Mouse (Mus musculus): ENCODE results near the gene Fads2.

The Fads2 gene

GRCm38 (mm10) chr19:10043643-10044042, 57.9 kb downstream of the Fads2 start:
- DNase-seq (ENCODE audit: inconsistent age in 2 of 2, low spot score in 1 of 2), result peak; percentile 43 to 68

GRCm38 (mm10) chr19:10042816-10043215, 58.7 kb downstream of the Fads2 start:
- DNase-seq (ENCODE audit: inconsistent age in 2 of 2, low spot score in 1 of 2), result no peak

- peak in 1 of 2 experiments; percentile 61 for DNase-seq (ENCODE audit: inconsistent age in 2 of 2, low spot score in 1 of 2)
Observed at GRCm38 (mm10) chr19:10042232-10042631, 59.3 kb downstream of the Fads2 start.

GRCm38 (mm10) chr19:10041388-10042148, 60.0 kb downstream of the Fads2 start, which contains the start of gene Fads3:
Gene Fads3 (plus strand): TSS chr19:10041569.
- peak; percentile 88 to 89 for DNase-seq (ENCODE audit: inconsistent age in 2 of 2, low spot score in 1 of 2)

DNA sequence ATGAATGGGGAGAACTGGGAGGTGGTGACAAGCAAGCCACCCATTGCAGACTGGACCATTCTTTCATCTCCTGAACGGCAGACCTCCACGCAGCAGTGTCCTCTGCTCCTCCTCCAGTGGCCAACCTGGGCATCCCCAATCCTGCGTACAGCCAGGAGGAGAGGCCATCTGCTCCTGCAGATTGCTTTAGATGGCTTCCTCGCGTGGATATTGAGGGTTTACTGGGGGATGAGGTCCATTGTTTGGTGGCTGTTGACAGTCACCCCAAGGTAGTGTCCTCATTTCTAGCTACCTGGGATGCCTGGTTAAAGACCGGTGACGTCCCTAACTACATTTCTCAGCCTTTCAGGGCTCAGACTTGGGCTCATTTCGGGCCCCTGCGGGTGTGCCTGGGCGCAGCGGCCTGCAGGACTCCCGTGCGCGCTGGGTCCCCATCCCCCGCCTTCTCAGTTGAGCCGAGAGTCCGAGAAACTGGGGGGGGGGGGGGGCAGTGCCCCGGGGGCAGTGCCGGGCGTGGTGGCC, 60.6 kb downstream of the Fads2 start:
- no peak for DNase-seq (ENCODE audit: inconsistent age in 2 of 2, low spot score in 1 of 2)

DNA sequence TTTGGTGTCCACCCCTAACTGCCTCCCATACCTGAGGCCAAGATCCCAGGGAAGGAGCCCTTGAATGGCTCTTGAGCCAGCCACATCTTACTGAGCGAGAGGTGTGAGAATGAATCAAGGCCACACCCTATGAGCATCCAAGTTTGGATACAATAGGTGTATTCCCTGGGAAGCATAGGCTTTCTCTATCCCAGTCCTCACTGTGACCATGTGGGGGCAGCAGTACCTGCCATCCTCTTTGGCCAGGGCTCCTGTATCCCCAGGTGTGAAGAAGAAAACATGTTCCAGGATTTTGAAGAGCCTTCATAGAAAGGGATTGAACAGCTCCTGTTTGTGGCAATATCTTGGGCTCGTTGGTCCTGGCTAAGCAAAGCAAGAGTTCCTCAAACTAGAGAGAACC, 61.9 kb downstream of the Fads2 start:
- peak in 1 of 2 experiments; percentile 66 for DNase-seq (ENCODE audit: inconsistent age in 2 of 2, low spot score in 1 of 2)

GRCm38 (mm10) chr19:10038910-10039309, 62.6 kb downstream of the Fads2 start:
- peak in 1 of 2 experiments; percentile 58 for DNase-seq (ENCODE audit: inconsistent age in 2 of 2, low spot score in 1 of 2)

DNA sequence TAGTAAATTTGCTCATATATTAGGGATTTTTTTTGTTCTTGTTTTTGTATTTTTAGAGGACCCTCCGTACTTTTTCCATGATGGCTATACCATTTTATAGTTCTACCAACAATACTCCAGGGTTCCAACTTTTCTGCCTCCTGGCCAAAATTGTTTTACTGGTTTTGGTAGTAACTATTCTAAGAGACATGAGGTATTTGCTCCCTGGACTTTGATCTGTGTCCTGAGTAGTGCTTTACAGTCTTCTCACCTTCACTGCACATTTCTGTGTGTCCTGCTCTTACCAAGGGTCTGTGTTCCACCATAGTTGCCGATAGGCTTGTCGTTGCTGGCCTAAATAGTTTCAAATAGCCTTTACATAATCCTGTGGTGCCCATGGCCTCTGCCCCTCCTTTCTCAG, 63.2 kb downstream of the Fads2 start:
- DNase-seq (ENCODE audit: inconsistent age in 2 of 2, low spot score in 1 of 2), result no peak

DNA sequence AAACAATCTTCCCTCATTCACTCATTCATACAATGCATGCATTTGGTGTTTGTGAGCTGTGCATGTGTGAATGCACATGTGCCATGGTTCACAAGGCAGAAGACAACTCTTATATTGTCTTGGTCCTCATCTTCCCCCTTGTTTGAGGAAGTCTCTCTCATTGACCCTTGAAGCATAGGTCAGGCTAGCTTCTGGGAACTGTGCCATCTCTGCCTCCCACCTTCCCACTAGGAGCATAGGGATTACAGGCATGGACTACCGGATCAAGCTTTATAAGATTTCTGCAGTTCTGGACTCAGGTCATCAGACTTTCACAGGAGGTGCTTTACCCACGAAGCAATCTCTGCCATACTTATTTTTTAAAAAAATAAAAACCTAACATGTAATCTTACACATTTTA, 64.0 kb downstream of the Fads2 start:
- no peak for DNase-seq (ENCODE audit: inconsistent age in 2 of 2, low spot score in 1 of 2)

- DNase-seq (ENCODE audit: inconsistent age in 2 of 2, low spot score in 1 of 2), result peak; percentile 79 to 96
Observed at GRCm38 (mm10) chr19:10034785-10035447, 66.6 kb downstream of the Fads2 start.

DNA sequence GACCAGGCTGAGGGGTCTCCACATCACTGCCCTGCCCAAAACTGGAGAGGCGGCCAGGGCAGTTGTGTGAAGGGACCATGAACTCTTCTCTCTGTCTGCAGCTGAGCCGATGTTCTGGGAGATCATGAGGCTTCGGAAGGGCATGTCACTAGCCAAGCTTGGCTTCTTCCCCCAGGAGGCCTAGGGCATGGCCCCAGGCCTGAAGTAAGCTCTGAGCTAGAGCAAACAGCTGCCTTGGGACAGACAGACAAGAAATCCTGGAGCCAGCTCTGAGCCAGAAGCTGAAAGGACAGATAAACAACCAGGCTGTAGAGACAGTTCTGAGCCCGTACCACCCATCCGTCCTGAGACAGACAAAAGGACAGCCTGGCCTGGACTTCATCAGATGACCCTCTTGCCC, 67.2 kb downstream of the Fads2 start:
- DNase-seq (ENCODE audit: inconsistent age in 2 of 2, low spot score in 1 of 2), result peak in 1 of 2 experiments; percentile 50

DNA sequence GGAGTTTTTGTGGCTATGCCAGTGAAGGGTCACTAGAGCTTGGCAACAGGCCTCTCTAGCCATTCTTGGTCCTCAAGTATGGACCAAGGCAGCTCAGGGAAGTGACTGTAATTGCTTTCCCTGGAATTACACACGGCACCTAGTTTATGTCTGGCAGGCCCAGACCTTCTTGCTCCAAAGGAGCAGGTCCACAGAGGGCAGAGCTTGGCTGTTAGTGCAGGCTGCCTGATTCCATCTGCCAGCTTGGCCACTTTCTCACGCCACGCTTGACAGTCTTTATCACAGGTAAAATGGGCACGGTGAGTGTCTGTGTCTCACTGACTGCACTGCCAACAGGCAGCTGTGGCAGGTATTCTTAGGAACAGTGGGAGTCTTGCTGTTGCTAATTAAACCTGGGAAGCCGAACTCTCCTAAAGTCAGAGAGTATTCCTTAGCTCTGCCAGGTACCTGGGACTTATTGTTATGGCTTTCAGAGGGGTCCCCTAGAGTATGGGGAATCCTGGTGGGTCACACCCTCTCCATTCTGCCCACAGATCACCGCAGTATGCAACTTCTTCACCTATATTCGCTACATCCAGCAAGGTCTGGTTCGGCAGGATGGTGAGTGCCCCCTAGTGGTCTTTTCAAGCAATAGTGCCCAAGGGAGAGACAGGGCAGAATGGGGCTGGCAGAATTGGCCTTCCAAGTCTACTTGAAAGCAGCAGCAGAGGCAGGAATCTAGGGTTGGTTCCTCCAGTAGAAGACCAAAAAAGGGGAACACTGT, 68.2 kb downstream of the Fads2 start:
- DNase-seq (ENCODE audit: inconsistent age in 2 of 2, low spot score in 1 of 2), result peak; percentile 65 to 89

GRCm38 (mm10) chr19:10029746-10030145, 71.8 kb downstream of the Fads2 start:
- no peak for DNase-seq (ENCODE audit: inconsistent age in 2 of 2, low spot score in 1 of 2)

DNA sequence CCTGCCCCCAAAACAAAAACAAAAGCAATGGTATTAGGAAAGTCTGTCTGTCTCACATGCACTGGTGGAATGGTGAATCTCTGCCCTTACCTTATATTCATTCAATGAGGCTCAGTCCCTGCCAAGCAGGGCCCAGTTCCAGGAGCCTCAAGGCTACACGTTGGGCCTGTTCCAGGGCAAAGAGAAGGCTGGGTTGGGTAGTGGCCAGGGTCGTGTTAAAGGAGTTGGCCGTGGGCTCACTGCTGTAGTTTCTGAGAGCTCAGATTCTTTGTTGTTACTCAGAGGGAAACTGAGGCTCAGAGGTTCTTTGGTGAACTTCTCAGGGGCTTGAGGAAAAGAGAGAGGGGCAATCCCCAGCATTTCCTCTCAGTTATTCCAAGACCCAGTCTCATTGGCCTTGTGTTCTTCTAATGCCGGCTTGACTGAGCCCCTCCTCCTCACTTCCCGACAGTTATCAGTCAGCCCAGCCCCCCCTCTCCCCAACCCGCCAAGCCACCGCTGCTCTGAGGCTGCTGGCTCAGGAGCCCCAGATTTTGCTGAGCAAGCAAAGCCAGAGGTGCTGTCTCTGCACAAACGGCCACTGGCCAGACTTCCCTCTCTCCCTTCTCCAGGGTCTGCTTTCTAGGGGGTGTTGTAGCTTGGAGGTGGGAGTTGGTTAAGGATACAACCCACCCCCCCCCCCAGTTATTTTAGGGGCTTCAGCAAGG, 76.2 kb downstream of the Fads2 start:
- DNase-seq (ENCODE audit: inconsistent age in 2 of 2, low spot score in 1 of 2), result peak; percentile 86 to 96

DNA sequence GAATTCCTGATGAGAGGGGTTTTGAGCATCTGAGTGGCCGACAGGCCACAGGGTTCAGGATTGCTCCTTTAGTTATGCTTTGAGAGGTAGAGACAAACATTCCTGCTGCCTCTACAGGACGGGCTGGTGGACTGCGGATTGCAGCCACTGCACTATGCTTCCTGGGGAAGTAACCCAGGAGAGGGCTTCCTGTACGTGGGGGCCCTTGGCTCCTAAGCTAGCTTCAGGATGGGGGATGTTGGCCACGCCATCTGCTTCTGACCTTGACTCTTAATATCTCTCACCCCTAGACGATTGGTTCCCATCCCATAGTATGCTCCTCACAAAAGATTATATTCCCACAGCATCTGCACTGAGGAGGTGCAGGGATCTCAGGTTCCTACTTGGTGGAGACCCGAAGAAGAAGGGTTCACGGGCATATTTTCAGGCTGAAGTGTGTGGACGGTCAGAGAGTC, 78.2 kb downstream of the Fads2 start:
- DNase-seq (ENCODE audit: inconsistent age in 2 of 2, low spot score in 1 of 2), result no peak

GRCm38 (mm10) chr19:10022414-10023303, 78.9 kb downstream of the Fads2 start:
- peak; percentile 15 to 77 for DNase-seq (ENCODE audit: inconsistent age in 2 of 2, low spot score in 1 of 2)

GRCm38 (mm10) chr19:10021981-10022380, 79.6 kb downstream of the Fads2 start:
- peak in 1 of 2 experiments; percentile 8 for DNase-seq (ENCODE audit: inconsistent age in 2 of 2, low spot score in 1 of 2)

GRCm38 (mm10) chr19:10019214-10019760, 82.3 kb downstream of the Fads2 start:
- DNase-seq (ENCODE audit: inconsistent age in 2 of 2, low spot score in 1 of 2), result no peak

DNA sequence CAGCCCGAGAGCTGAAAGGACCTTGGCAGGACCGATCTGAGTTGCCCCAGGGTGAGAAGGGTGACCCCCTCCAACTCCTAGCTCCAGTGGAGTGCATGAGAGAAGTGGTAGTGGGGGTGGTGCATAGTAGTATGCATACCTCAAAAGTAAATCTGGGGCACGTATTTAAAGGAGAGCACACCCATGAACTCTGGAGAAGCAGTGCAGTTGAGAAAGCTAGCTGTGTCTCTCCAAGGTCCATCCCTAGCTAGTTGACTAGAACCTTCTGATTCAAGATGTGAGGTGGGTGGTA, 83.1 kb downstream of the Fads2 start:
- DNase-seq (ENCODE audit: inconsistent age in 2 of 2, low spot score in 1 of 2), result no peak

Measured in adrenal gland, adult (tissue).